Mouse (Mus musculus) T-helper 1 cell (primary cell): ENCODE measurements at regions not wholly inside any gene's neighbourhood (a gene's known extent, or its start where the extent isn't known, plus 50 kb on each side); places are given as distances from the start of the nearest gene placed in this dataset.
"Not testable (repeated sequence)": the region's sequence is repeated elsewhere in the genome, so short reads cannot be mapped to it uniquely, and the experiment has no call there.

Experiments used
- in situ Hi-C: fragments of 300-600 bp; cut with MboI, MseI; formaldehyde crosslinking; loops from one replicate; pipeline ENCODE4 v1.15.1; 2025; ENCODE audit warnings: high pct_unique_total_duplicates

DNA sequence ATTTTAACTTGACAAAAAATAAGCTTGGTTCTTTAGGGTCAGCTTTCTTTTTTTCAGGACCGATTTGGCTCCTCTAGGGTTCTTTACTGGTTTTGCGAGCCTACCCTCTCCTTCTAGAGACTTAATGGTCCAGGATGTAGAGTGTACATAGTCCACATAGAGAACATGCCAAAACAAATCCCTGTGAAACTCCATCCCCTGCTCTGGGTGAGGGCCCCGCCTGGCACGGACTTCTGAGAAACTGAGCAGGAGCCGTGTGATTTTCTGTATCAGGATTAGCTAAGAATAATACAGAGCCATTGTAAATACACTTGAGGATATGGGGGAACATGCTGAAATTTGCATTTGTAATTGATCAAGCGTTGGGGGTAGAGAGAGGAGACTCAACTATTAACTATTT lies 118.2 kb upstream of the Teddm2 start:
- in situ Hi-C loops, result no loop called here

DNA sequence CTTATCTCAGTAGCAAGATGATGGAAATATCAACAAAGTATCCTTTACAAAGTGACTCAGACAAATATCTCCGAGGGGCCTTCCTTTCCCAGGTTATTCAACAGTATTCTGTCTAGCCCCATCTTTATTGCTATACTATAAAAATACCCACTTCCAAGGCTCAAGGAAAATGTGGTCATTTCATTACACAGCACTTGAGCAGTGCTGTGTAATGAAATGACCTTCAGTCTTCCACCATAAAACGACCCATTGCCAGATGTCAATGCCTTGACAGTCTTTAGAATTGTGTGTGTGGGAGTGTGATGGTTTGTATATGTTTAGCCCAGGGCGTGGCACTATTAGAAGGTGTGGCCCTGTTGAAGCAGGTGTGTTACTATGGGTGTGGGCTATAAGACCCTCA lies 124.3 kb upstream of the Teddm2 start:
- in situ Hi-C loops, result no loop called here

DNA sequence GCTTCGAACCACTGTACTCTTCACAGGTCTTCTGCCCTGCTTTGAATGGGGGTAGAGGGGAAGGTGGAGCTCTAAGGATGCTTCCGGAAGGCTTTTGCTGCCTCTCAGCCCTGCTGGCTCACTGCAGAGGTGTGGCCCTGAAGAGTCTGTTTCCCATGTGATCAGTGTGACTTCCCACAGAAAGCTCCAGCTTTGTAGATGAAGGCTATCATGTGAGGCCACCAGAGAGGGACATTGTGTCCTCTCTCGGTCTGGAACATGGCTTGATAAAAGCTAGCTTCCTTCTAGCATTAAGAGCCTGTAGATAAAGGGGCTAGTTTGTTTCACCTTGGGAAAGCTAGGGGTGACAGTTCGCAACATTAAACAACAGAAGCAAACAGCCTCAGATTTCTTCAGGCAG lies 127.3 kb upstream of the Teddm2 start:
- in situ Hi-C loops, result no loop called here

- in situ Hi-C loops, result no loop called here
Measured at GRCm38 (mm10) chr1:154029826-154030225, 129.8 kb upstream of the Teddm2 start.

- in situ Hi-C loops, result no loop called here
Measured at GRCm38 (mm10) chr1:154032669-154033099, 132.7 kb upstream of the Teddm2 start.

DNA sequence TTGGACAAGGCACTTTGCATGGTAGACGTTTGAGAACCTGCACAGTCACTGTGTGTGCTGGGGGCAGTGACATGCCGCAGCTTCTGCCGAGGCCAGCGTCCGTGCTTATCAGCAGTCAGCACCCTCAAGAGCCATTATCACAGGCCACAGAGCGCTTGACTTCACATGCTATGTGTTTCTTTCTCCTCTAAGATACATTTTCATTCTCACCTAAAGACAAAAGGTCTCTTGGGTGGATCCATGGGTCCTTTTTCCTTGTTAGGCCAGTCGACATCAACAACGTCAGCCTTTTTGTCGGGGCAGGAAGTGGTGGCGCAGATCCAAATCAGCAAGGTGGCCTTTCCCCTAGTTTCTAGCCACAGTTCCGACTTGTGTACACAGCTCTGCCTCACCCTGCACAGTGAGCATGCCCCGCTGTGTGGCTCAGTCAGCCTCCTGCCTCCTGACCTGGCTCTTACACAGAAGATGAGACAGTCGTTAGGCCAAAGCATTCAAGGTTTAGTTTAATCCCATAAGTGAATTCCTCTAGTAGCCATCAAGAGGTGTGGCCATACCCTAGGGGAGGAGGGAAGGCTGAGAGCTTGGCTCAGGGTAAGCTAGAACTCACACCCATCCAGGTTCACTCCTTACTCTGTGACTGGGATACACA lies 134.1 kb upstream of the Teddm2 start:
- in situ Hi-C loops, result no loop called here

GRCm38 (mm10) chr1:154036729-154037270 lies 136.8 kb upstream of the Teddm2 start:
- in situ Hi-C loops, result no loop called here

- in situ Hi-C loops, result no loop called here
Measured at GRCm38 (mm10) chr1:154038241-154038640, 138.2 kb upstream of the Teddm2 start.

GRCm38 (mm10) chr1:154040907-154041306 lies 140.9 kb upstream of the Teddm2 start:
- in situ Hi-C loops, result no loop called here

GRCm38 (mm10) chr1:154042956-154043355 lies 142.9 kb upstream of the Teddm2 start:
- in situ Hi-C loops, result no loop called here

GRCm38 (mm10) chr1:154044712-154045111 lies 144.7 kb upstream of the Teddm2 start:
- in situ Hi-C loops, result no loop called here

GRCm38 (mm10) chr1:154045951-154046350 lies 145.9 kb upstream of the Teddm2 start:
- in situ Hi-C loops, result no loop called here

GRCm38 (mm10) chr1:154053641-154054040 lies 147.3 kb upstream of the Zfp648 start:
- in situ Hi-C loops, result no loop called here

DNA sequence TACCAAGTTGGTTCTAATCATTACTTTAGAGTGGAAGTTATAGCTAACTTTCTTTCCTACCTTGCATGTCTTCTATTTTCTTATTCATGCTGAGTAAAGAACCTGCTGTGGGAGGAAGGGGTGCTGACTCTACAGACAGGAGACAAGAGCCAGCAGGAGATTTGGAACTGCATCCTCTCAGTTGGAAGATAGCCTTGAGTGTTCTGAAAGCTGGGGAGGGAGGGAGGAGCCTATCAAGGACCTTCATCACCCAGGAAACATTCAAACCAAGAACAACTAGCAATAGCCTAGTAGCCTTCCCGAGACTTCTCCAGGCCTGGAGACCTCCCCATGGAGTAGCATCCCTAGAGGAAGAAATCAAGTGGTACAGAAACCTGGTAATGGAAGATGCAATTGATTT lies 146.1 kb upstream of the Zfp648 start:
- in situ Hi-C loops, result no loop called here

GRCm38 (mm10) chr1:154061397-154061796 lies 139.6 kb upstream of the Zfp648 start:
- in situ Hi-C loops, result not testable (repeated sequence)

GRCm38 (mm10) chr1:154061851-154062250 lies 139.1 kb upstream of the Zfp648 start:
- in situ Hi-C loops, result no loop called here

- in situ Hi-C loops, result no loop called here
Measured at GRCm38 (mm10) chr1:154062666-154063065, 138.3 kb upstream of the Zfp648 start.

- in situ Hi-C loops, result no loop called here
Measured at GRCm38 (mm10) chr1:154064633-154065032, 136.4 kb upstream of the Zfp648 start.

- in situ Hi-C loops, result no loop called here
Measured at GRCm38 (mm10) chr1:154065336-154066329, 135.4 kb upstream of the Zfp648 start.

DNA sequence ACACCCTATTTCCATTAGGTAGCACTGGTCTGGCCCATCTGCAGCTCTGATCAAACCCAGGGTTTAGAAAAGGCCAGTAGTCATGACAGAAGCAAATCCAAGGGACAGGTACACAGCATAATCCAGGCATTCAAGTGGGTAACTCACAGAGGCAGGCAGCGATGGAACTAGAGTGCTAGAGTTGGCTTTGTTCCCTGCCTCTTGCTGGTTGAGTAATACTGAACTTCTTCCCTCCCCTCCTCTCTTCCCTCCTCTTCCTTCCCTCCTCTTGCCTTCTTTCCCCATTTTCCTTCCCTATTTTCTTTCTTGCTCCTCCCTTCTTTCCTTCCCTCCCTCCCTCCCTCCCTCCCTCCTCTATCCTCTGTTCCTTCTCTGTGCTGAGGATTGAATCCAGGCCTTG lies 133.1 kb upstream of the Zfp648 start:
- in situ Hi-C loops, result no loop called here

- in situ Hi-C loops, result no loop called here
Measured at GRCm38 (mm10) chr1:154074270-154074669, 126.7 kb upstream of the Zfp648 start.

DNA sequence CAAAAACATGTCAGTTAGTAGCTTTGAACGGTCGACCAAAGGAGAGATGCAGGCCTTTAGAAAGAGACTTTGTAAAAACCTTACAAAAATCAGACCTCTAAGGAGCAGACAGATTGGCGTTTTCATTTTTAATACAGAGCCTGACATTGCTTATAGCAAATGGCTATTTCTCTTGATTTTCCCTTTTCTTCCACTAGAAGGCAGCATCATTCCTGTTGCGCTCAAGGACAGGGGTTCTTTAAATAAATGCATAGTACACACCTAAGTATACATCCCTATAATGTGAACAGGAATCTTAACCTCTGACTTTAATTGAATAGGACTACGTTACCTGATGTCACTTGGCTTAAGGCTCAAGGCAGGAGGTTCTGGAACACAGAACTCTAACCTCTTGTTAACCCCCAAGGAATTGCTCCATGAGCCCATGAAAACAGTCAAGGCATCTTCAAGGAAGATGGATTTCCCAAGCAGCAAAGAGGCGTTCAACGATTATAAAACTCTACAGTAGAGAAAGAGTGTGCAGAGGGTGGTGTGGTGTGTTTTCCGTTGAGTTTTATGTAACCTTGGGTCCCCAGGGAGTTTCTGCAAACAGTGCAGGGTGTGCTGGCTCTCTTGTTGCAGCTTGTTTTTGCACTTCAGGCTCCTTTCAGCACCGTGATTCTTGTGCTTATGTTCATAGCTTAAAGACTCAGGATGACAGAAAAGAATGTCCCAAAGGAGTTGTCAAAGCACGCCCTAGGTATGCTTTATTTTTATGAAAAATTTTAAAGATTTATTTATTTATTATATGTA lies 124.1 kb upstream of the Zfp648 start:
- in situ Hi-C loops, result no loop called here
